In genomic region chr9:103689006-103689405, GRCm38 (mm10) we compare ENCODE assay signal across 24 mouse cellular contexts.
DNase-seq lines count a peak whose midpoint lies in the region; ATAC-seq and TF ChIP-seq lines count a peak whose summit lies in the region.
"Had no signal": no experiment of that assay in that cellular context is flagged by ENCODE, and none has a peak within 500 bp of the region (broad histone marks: within the 10 kb centered on the region; RNA-seq: fewer than 3 reads in every experiment).

No protein-coding gene starts in this region.

- 58% methylated on average over 10 of the region's 10 CpGs for WGBS in heart, embryonic 11.5 days (ENCODE audit: insufficient replicate concordance)
- WGBS in heart, embryonic 14.5 days, result 68% methylated on average over 10 of the region's 10 CpGs
- WGBS in heart, postnatal 0 days, result 71% methylated on average over 10 of the region's 10 CpGs

- peak overlapping the region; percentile 72 for H3K27ac ChIP-seq in heart, embryonic 11.5 days (ENCODE audit: low read depth, low read length)
- H3K27ac ChIP-seq in heart, embryonic 14.5 days (replicated peaks in 1 of 2; ENCODE audit: control insufficient read depth in 1 of 2, insufficient read depth in 1 of 2, low read depth in 2 of 2, low read length in 2 of 2), result peak overlapping the region; percentile 63 to 79
- peak overlapping the region; percentile 14 for H3K27ac ChIP-seq in heart, postnatal 0 days (ENCODE audit: low read depth)
- H3K27ac ChIP-seq: forebrain, embryonic 10.5 days; forebrain, embryonic 13.5 days; hindbrain, embryonic 10.5 days; hindbrain, embryonic 13.5 days; intestine, embryonic 15.5 days; kidney, embryonic 15.5 days had no signal

- no peak for ATAC-seq in heart, embryonic 11.5 days (replicated peaks; ENCODE audit: insufficient number of reproducible peaks, low FRiP score, low TSS enrichment)
- ATAC-seq in heart, embryonic 14.5 days (ENCODE audit: insufficient number of reproducible peaks, insufficient read depth, low FRiP score, low read depth), result no peak
- ATAC-seq in heart, postnatal 0 days (ENCODE audit: insufficient read depth, low read depth), result no peak
- ATAC-seq: forebrain, embryonic 13.5 days; hindbrain, embryonic 16.5 days; intestine, embryonic 15.5 days; Patski had no signal

- H3K9me3 ChIP-seq in heart, embryonic 11.5 days (replicated peaks; ENCODE audit: control insufficient read depth, low read length), result no peaks in the 10 kb centered on the region
- H3K9me3 ChIP-seq in heart, embryonic 14.5 days (ENCODE audit: control insufficient read depth, low read length), result 0 out of 2 replicates have a peak, but pooled peaks cover 3% of the 10 kb centered on the region
- no peaks in the 10 kb centered on the region for H3K9me3 ChIP-seq in heart, postnatal 0 days (replicated peaks; ENCODE audit: control insufficient read depth, low read length)
- H3K9me3 ChIP-seq: forebrain, embryonic 10.5 days; hindbrain, embryonic 10.5 days; hindbrain, embryonic 13.5 days; intestine, embryonic 15.5 days; kidney, embryonic 15.5 days had no signal

- no peak overlapping the region for H3K4me2 ChIP-seq in heart, embryonic 11.5 days
- no peak overlapping the region for H3K4me2 ChIP-seq in heart, embryonic 14.5 days (ENCODE audit: low read length)
- no peak overlapping the region for H3K4me2 ChIP-seq in heart, postnatal 0 days (ENCODE audit: low read depth, low read length)
- H3K4me2 ChIP-seq: forebrain, embryonic 13.5 days; hindbrain, embryonic 13.5 days; intestine, embryonic 15.5 days; kidney, embryonic 15.5 days had no signal

- no peak for TF ChIP-seq EP300 in heart, postnatal 0 days (IDR thresholded peaks at IDR 0.05; ENCODE audit: low read depth)

- H3K4me1 ChIP-seq in heart, embryonic 11.5 days (ENCODE audit: control insufficient read depth, insufficient read depth, low read length), result peaks cover 66% of the 10 kb centered on the region
- H3K4me1 ChIP-seq in heart, embryonic 14.5 days (ENCODE audit: control insufficient read depth in 2 of 2, insufficient read depth in 2 of 2, low read length in 2 of 2), result peaks cover 36 to 75% of the 10 kb centered on the region in 2 experiments
- H3K4me1 ChIP-seq in heart, postnatal 0 days (ENCODE audit: control insufficient read depth, insufficient read depth), result peaks cover 30% of the 10 kb centered on the region
- H3K4me1 ChIP-seq: intestine, embryonic 15.5 days had no signal

- no peaks in the 10 kb centered on the region for H3K27me3 ChIP-seq in heart, embryonic 11.5 days (ENCODE audit: control insufficient read depth, insufficient read depth, low read length)
- H3K27me3 ChIP-seq in heart, embryonic 14.5 days (ENCODE audit: control insufficient read depth, insufficient read depth, low read length), result no peaks in the 10 kb centered on the region
- no peaks in the 10 kb centered on the region for H3K27me3 ChIP-seq in heart, postnatal 0 days (ENCODE audit: control insufficient read depth, insufficient read depth, low read length)
- H3K27me3 ChIP-seq: forebrain, embryonic 13.5 days; hindbrain, embryonic 13.5 days; intestine, embryonic 15.5 days; kidney, embryonic 15.5 days had no signal

- intact Hi-C loops in heart, postnatal 14 days (cut with DNase I), result no loop called here

- TF ChIP-seq CTCF in heart, postnatal 0 days (IDR thresholded peaks at IDR 0.05; ENCODE audit: low read depth), result no peak

- H3K9ac ChIP-seq in heart, embryonic 11.5 days (ENCODE audit: low read depth, low read length), result no peak overlapping the region
- H3K9ac ChIP-seq in heart, embryonic 14.5 days (ENCODE audit: low read length), result no peak overlapping the region
- no peak overlapping the region for H3K9ac ChIP-seq in heart, postnatal 0 days (replicated peaks; ENCODE audit: low read depth, low read length)
- H3K9ac ChIP-seq: forebrain, embryonic 13.5 days; hindbrain, embryonic 13.5 days; intestine, embryonic 15.5 days; kidney, embryonic 15.5 days had no signal

- H3K36me3 ChIP-seq in heart, embryonic 11.5 days (ENCODE audit: control insufficient read depth, insufficient read depth, low read length), result no peaks in the 10 kb centered on the region
- no peaks in the 10 kb centered on the region for H3K36me3 ChIP-seq in heart, embryonic 14.5 days (ENCODE audit: control insufficient read depth, insufficient read depth, low read length)
- no peaks in the 10 kb centered on the region for H3K36me3 ChIP-seq in heart, postnatal 0 days (replicated peaks; ENCODE audit: control insufficient read depth, insufficient read depth, low read length)
- H3K36me3 ChIP-seq: forebrain, embryonic 10.5 days; G1E; hindbrain, embryonic 10.5 days; hindbrain, embryonic 13.5 days; intestine, embryonic 15.5 days; kidney, embryonic 15.5 days had no signal

- peak; percentile 87 for DNase-seq in heart, adult 11 months
- DNase-seq in heart, adult 9 months (ENCODE audit: low spot score in 2 of 2), result no peak
- DNase-seq in heart, postnatal 14 days, result no peak
- DNase-seq in heart, adult 8-10 months (ENCODE audit: low spot score), result no peak
- DNase-seq in heart, postnatal 0 days (ENCODE audit: low spot score), result no peak
- DNase-seq: adrenal gland, postnatal 10 days; B cell, adult 2 months; cerebellum, adult 18-20 months; cerebellum, adult 9-10 months; cerebellum, postnatal 14 days; gastrocnemius, postnatal 25 days; kidney, adult 11 months; kidney, adult 8-10 months had no signal

- no peak overlapping the region for H3K4me3 ChIP-seq in heart, embryonic 11.5 days (ENCODE audit: low read depth, low read length)
- H3K4me3 ChIP-seq in heart, embryonic 14.5 days (ENCODE audit: control insufficient read depth in 1 of 2, insufficient read depth in 1 of 2, low read depth in 1 of 2, low read length in 2 of 2), result no peak overlapping the region
- no peak overlapping the region for H3K4me3 ChIP-seq in heart, postnatal 0 days (ENCODE audit: low read depth, low read length)
- H3K4me3 ChIP-seq: forebrain, embryonic 10.5 days; forebrain, embryonic 13.5 days; hindbrain, embryonic 10.5 days; hindbrain, embryonic 13.5 days; intestine, embryonic 15.5 days; kidney, embryonic 15.5 days had no signal

Comparison
In these comparisons a context has a peak if more than half of its experiments do, and no peak if none do; other contexts are left out.
1. H3K27ac ChIP-seq: peak in every context shown above with its lines; median percentile 72 in heart, embryonic 11.5 days; 71 in heart, embryonic 14.5 days; 14 in heart, postnatal 0 days.